Mouse (Mus musculus): ENCODE results near the gene Astn2. TPM values are rescaled to one million over a fixed set of nuclear protein-coding genes. Genes with fewer than 3 reads are reported as not detected.

Astn2 gene
- 0.42 and 0.49 TPM in 2 replicates for polyA plus RNA-seq (2014; fragmentation: Nextera tagmentation; extraction: Ambion mirVana)

GRCm38 (mm10) chr4:66404201-66404711 lies at the start of gene Astn2:
Gene Astn2 (minus strand): TSS chr4:66404611.
- Histone ChIP-seq H3K4me2 (ENCODE audit: low read length) (peak within 1 kb of the TSS; percentile 95), H3K27ac (ENCODE audit: low read depth, low read length) (peak within 1 kb of the TSS; percentile 66; the same call in 1 of the 2 replicates), H3K36me3 (ENCODE audit: control insufficient read depth, insufficient read depth, low read length) (no peaks in the 10 kb centered on the region), H3K4me3 (ENCODE audit: low read depth, low read length) (peak within 1 kb of the TSS; percentile 80), H3K9ac (ENCODE audit: low read length) (peak within 1 kb of the TSS; percentile 85), H3K4me1 (ENCODE audit: control insufficient read depth, insufficient read depth, low read length) (peaks cover 19% of the 10 kb centered on the region), H3K27me3 (replicated peaks; ENCODE audit: control insufficient read depth, insufficient read depth, low read length) (0 out of 2 replicates have a peak, but pooled peaks cover 4% of the 10 kb centered on the region), H3K9me3 (replicated peaks; ENCODE audit: control insufficient read depth, low read length) (no peaks in the 10 kb centered on the region)
- WGBS: 0% methylated on average over 37 of the region's 56 CpGs
- DNase-seq (ENCODE audit: low spot score): peak; percentile 36
- ATAC-seq: peak; percentile 54

GRCm38 (mm10) chr4:66450115-66450514 lies 45.7 kb upstream of the Astn2 start:
- Histone ChIP-seq H3K27me3 (replicated peaks; ENCODE audit: control insufficient read depth, insufficient read depth, low read length) (no peaks in the 10 kb centered on the region), H3K4me3 (ENCODE audit: low read depth, low read length) (no peak overlapping the region), H3K4me1 (ENCODE audit: control insufficient read depth, insufficient read depth, low read length) (no peaks in the 10 kb centered on the region), H3K27ac (ENCODE audit: low read depth, low read length) (no peak overlapping the region), H3K9me3 (replicated peaks; ENCODE audit: control insufficient read depth, low read length) (no peaks in the 10 kb centered on the region), H3K36me3 (ENCODE audit: control insufficient read depth, insufficient read depth, low read length) (no peaks in the 10 kb centered on the region), H3K9ac (ENCODE audit: low read length) (no peak overlapping the region), H3K4me2 (ENCODE audit: low read length) (no peak overlapping the region)
- no peak for ATAC-seq
- DNase-seq (ENCODE audit: low spot score): peak; percentile 52
- WGBS: 47% methylated on average over 3 of the region's 3 CpGs

GRCm38 (mm10) chr4:66431256-66431655 lies 26.8 kb upstream of the Astn2 start:
- DNase-seq (ENCODE audit: low spot score) (peak; percentile 63), ATAC-seq (peak; percentile 84)
- Histone ChIP-seq H3K9me3 (replicated peaks; ENCODE audit: control insufficient read depth, low read length) (no peaks in the 10 kb centered on the region), H3K4me3 (ENCODE audit: low read depth, low read length) (no peak overlapping the region), H3K4me1 (ENCODE audit: control insufficient read depth, insufficient read depth, low read length) (no peaks in the 10 kb centered on the region), H3K4me2 (ENCODE audit: low read length) (no peak overlapping the region), H3K27ac (ENCODE audit: low read depth, low read length) (no peak overlapping the region), H3K27me3 (replicated peaks; ENCODE audit: control insufficient read depth, insufficient read depth, low read length) (no peaks in the 10 kb centered on the region), H3K9ac (ENCODE audit: low read length) (no peak overlapping the region), H3K36me3 (ENCODE audit: control insufficient read depth, insufficient read depth, low read length) (no peaks in the 10 kb centered on the region)
- 7% methylated on average over 1 of the region's 1 CpGs for WGBS

- 81% methylated on average over 4 of the region's 4 CpGs for WGBS
Measured at GRCm38 (mm10) chr4:66425804-66426203, 21.4 kb upstream of the Astn2 start.

GRCm38 (mm10) chr4:66414778-66415177 lies 10.4 kb upstream of the Astn2 start:
- DNase-seq (ENCODE audit: low spot score): no peak
- no peaks in the 10 kb centered on the region for H3K9me3 ChIP-seq (replicated peaks; ENCODE audit: control insufficient read depth, low read length)
- no peaks in the 10 kb centered on the region for H3K4me1 ChIP-seq (ENCODE audit: control insufficient read depth, insufficient read depth, low read length)
- H3K4me3 ChIP-seq (ENCODE audit: low read depth, low read length): no peak overlapping the region
- H3K36me3 ChIP-seq (ENCODE audit: control insufficient read depth, insufficient read depth, low read length): no peaks in the 10 kb centered on the region
- H3K4me2 ChIP-seq (ENCODE audit: low read length): no peak overlapping the region
- H3K27ac ChIP-seq (ENCODE audit: low read depth, low read length): no peak overlapping the region
- no peak for ATAC-seq
- H3K9ac ChIP-seq (ENCODE audit: low read length): no peak overlapping the region
- no peaks in the 10 kb centered on the region for H3K27me3 ChIP-seq (replicated peaks; ENCODE audit: control insufficient read depth, insufficient read depth, low read length)
- WGBS: 78% methylated on average over 8 of the region's 8 CpGs

More at GRCm38 (mm10) chr4:66425804-66426203, 21.4 kb upstream of the Astn2 start:
- Histone ChIP-seq H3K27ac (ENCODE audit: low read depth, low read length) (no peak overlapping the region), H3K27me3 (replicated peaks; ENCODE audit: control insufficient read depth, insufficient read depth, low read length) (no peaks in the 10 kb centered on the region), H3K9ac (ENCODE audit: low read length) (no peak overlapping the region), H3K4me2 (ENCODE audit: low read length) (no peak overlapping the region), H3K4me3 (ENCODE audit: low read depth, low read length) (no peak overlapping the region), H3K9me3 (replicated peaks; ENCODE audit: control insufficient read depth, low read length) (no peaks in the 10 kb centered on the region), H3K36me3 (ENCODE audit: control insufficient read depth, insufficient read depth, low read length) (no peaks in the 10 kb centered on the region), H3K4me1 (ENCODE audit: control insufficient read depth, insufficient read depth, low read length) (no peaks in the 10 kb centered on the region)
- DNase-seq (ENCODE audit: low spot score) (peak; percentile 19), ATAC-seq (0 out of 2 replicates have a peak, but pooled peaks have one; percentile 29)

GRCm38 (mm10) chr4:66405086-66405485 lies 675 bp upstream of the Astn2 start:
- H3K4me1 ChIP-seq (ENCODE audit: control insufficient read depth, insufficient read depth, low read length): peaks cover 19% of the 10 kb centered on the region
- ATAC-seq (no peak), DNase-seq (ENCODE audit: low spot score) (peak; percentile 33)
- H3K4me2 ChIP-seq (ENCODE audit: low read length): no peak overlapping the region; the same call in 1 of the 2 replicates
- H3K27me3 ChIP-seq (replicated peaks; ENCODE audit: control insufficient read depth, insufficient read depth, low read length): 0 out of 2 replicates have a peak, but pooled peaks cover 4% of the 10 kb centered on the region
- no peak overlapping the region for H3K27ac ChIP-seq (ENCODE audit: low read depth, low read length)
- no peak overlapping the region for H3K4me3 ChIP-seq (ENCODE audit: low read depth, low read length)
- H3K9ac ChIP-seq (ENCODE audit: low read length): no peak overlapping the region
- no peaks in the 10 kb centered on the region for H3K9me3 ChIP-seq (replicated peaks; ENCODE audit: control insufficient read depth, low read length)
- H3K36me3 ChIP-seq (ENCODE audit: control insufficient read depth, insufficient read depth, low read length): no peaks in the 10 kb centered on the region
- WGBS: 9% methylated on average over 1 of the region's 1 CpGs

GRCm38 (mm10) chr4:66403708-66404200 lies 657 bp downstream of the Astn2 start:
- DNase-seq (ENCODE audit: low spot score) (peak; percentile 46), ATAC-seq (peak; percentile 37)
- H3K9me3 ChIP-seq (replicated peaks; ENCODE audit: control insufficient read depth, low read length): no peaks in the 10 kb centered on the region
- H3K4me1 ChIP-seq (ENCODE audit: control insufficient read depth, insufficient read depth, low read length): peaks cover 19% of the 10 kb centered on the region
- peak overlapping the region; percentile 95 for H3K4me2 ChIP-seq (ENCODE audit: low read length)
- under 1% methylated on average over 36 of the region's 51 CpGs for WGBS
- H3K27me3 ChIP-seq (replicated peaks; ENCODE audit: control insufficient read depth, insufficient read depth, low read length): 0 out of 2 replicates have a peak, but pooled peaks cover 4% of the 10 kb centered on the region
- H3K4me3 ChIP-seq (ENCODE audit: low read depth, low read length): peak overlapping the region; percentile 80
- H3K9ac ChIP-seq (ENCODE audit: low read length): peak overlapping the region; percentile 85
- H3K36me3 ChIP-seq (ENCODE audit: control insufficient read depth, insufficient read depth, low read length): no peaks in the 10 kb centered on the region
- H3K27ac ChIP-seq (ENCODE audit: low read depth, low read length): peak overlapping the region; percentile 66; the same call in 1 of the 2 replicates

- H3K27ac ChIP-seq (ENCODE audit: low read depth, low read length): no peak overlapping the region
- peak; percentile 11; the same call in 1 of the 2 replicates for ATAC-seq
Measured at GRCm38 (mm10) chr4:66403116-66403707, 1.2 kb downstream of the Astn2 start.

GRCm38 (mm10) chr4:66402611-66403010 lies 1.8 kb downstream of the Astn2 start:
- H3K4me3 ChIP-seq (ENCODE audit: low read depth, low read length): peak overlapping the region; percentile 80
- no peaks in the 10 kb centered on the region for H3K9me3 ChIP-seq (replicated peaks; ENCODE audit: control insufficient read depth, low read length)
- DNase-seq (ENCODE audit: low spot score): peak; percentile 72
- ATAC-seq: 0 out of 2 replicates have a peak, but pooled peaks have one; percentile 10
- H3K4me1 ChIP-seq (ENCODE audit: control insufficient read depth, insufficient read depth, low read length): peaks cover 19% of the 10 kb centered on the region
- WGBS: under 1% methylated on average over 24 of the region's 24 CpGs
- H3K4me2 ChIP-seq (ENCODE audit: low read length): peak overlapping the region; percentile 95
- 0 out of 2 replicates have a peak, but pooled peaks cover 4% of the 10 kb centered on the region for H3K27me3 ChIP-seq (replicated peaks; ENCODE audit: control insufficient read depth, insufficient read depth, low read length)
- H3K27ac ChIP-seq (ENCODE audit: low read depth, low read length): no peak overlapping the region
- H3K36me3 ChIP-seq (ENCODE audit: control insufficient read depth, insufficient read depth, low read length): no peaks in the 10 kb centered on the region
- peak overlapping the region; percentile 85 for H3K9ac ChIP-seq (ENCODE audit: low read length)

More at GRCm38 (mm10) chr4:66403116-66403707, 1.2 kb downstream of the Astn2 start:
- Histone ChIP-seq H3K4me3 (ENCODE audit: low read depth, low read length) (peak overlapping the region; percentile 80), H3K4me2 (ENCODE audit: low read length) (peak overlapping the region; percentile 95), H3K9ac (ENCODE audit: low read length) (peak overlapping the region; percentile 85), H3K36me3 (ENCODE audit: control insufficient read depth, insufficient read depth, low read length) (no peaks in the 10 kb centered on the region), H3K4me1 (ENCODE audit: control insufficient read depth, insufficient read depth, low read length) (peaks cover 19% of the 10 kb centered on the region), H3K9me3 (replicated peaks; ENCODE audit: control insufficient read depth, low read length) (no peaks in the 10 kb centered on the region), H3K27me3 (replicated peaks; ENCODE audit: control insufficient read depth, insufficient read depth, low read length) (0 out of 2 replicates have a peak, but pooled peaks cover 4% of the 10 kb centered on the region)
- WGBS: 0% methylated on average over 22 of the region's 22 CpGs
- peak; percentile 44 for DNase-seq (ENCODE audit: low spot score)
